Mouse (Mus musculus): ENCODE measurements at regions not wholly inside any gene's neighbourhood (a gene's known extent, or its start where the extent isn't known, plus 50 kb on each side); places are given as distances from the start of the nearest gene placed in this dataset.

- no peak for TF ChIP-seq GATA1 (IDR thresholded peaks at IDR 0.05; ENCODE audit: borderline replicate concordance, low read length)
- no peak for TF ChIP-seq FLI1 (IDR thresholded peaks at IDR 0.05; ENCODE audit: low read length)
Observed at GRCm38 (mm10) chr1:77229561-77229960, 285.3 kb downstream of the Epha4 start.
